Mouse (Mus musculus): ENCODE data around the gene Usp34. TPM values are rescaled to one million over a fixed set of nuclear protein-coding genes. Genes with fewer than 3 reads are reported as not detected.
A peak's percentile ranks its signal among the peaks of the same experiment; 100 is the strongest.

The Usp34 gene
- 46.5 and 48.9 TPM in 2 replicates for polyA plus RNA-seq (2014; fragmentation: Nextera tagmentation; extraction: Ambion mirVana)

- ATAC-seq (ENCODE audit: low FRiP score), result peak; percentile 55
- Histone ChIP-seq H3K4me3 (replicated peaks; ENCODE audit: low read length) (peak within 1 kb of the TSS; percentile 92), H3K4me1 (replicated peaks; ENCODE audit: control insufficient read depth, insufficient read depth, low read length) (peaks cover 21% of the 10 kb centered on the region), H3K27me3 (ENCODE audit: control insufficient read depth, insufficient read depth, low read length) (no peaks in the 10 kb centered on the region), H3K4me2 (replicated peaks) (peak within 1 kb of the TSS; percentile 61), H3K9me3 (ENCODE audit: control insufficient read depth, low read length) (no peaks in the 10 kb centered on the region), H3K9ac (peak within 1 kb of the TSS; percentile 88), H3K36me3 (replicated peaks; ENCODE audit: control insufficient read depth, insufficient read depth) (no peaks in the 10 kb centered on the region), H3K27ac (peak within 1 kb of the TSS; percentile 99)
- under 1% methylated on average over 54 of the region's 80 CpGs for WGBS
- peak; percentile 30 for DNase-seq (ENCODE audit: low spot score)
These were observed at the start of gene Usp34 for GRCm38 (mm10) chr11:23306764-23307565. TSS of gene Usp34 (plus strand) at chr11:23306895.

- DNase-seq (ENCODE audit: low spot score), result no peak
- no peak overlapping the region for H3K4me3 ChIP-seq (replicated peaks; ENCODE audit: low read length)
- peaks cover 20% of the 10 kb centered on the region for H3K36me3 ChIP-seq (replicated peaks; ENCODE audit: control insufficient read depth, insufficient read depth)
- H3K9me3 ChIP-seq (ENCODE audit: control insufficient read depth, low read length), result no peaks in the 10 kb centered on the region
- WGBS, result 97% methylated on average over 4 of the region's 4 CpGs
- no peak overlapping the region for H3K9ac ChIP-seq
- no peaks in the 10 kb centered on the region for H3K27me3 ChIP-seq (ENCODE audit: control insufficient read depth, insufficient read depth, low read length)
- peaks cover 27% of the 10 kb centered on the region for H3K4me1 ChIP-seq (replicated peaks; ENCODE audit: control insufficient read depth, insufficient read depth, low read length)
- ATAC-seq (ENCODE audit: low FRiP score), result no peak
- 0 out of 2 replicates have a peak overlapping the region, but pooled peaks have one; percentile 96 for H3K4me2 ChIP-seq (replicated peaks)
- no peak overlapping the region for H3K27ac ChIP-seq
These were observed 47.6 kb upstream of the Usp34 start for GRCm38 (mm10) chr11:23259073-23259472.

- peaks cover 23% of the 10 kb centered on the region for H3K36me3 ChIP-seq (replicated peaks; ENCODE audit: control insufficient read depth, insufficient read depth)
- H3K9ac ChIP-seq, result no peak overlapping the region
- no peak overlapping the region for H3K4me3 ChIP-seq (replicated peaks; ENCODE audit: low read length)
- H3K4me1 ChIP-seq (replicated peaks; ENCODE audit: control insufficient read depth, insufficient read depth, low read length), result peaks cover 25% of the 10 kb centered on the region
- H3K27ac ChIP-seq, result no peak overlapping the region
- H3K27me3 ChIP-seq (ENCODE audit: control insufficient read depth, insufficient read depth, low read length), result no peaks in the 10 kb centered on the region
- H3K9me3 ChIP-seq (ENCODE audit: control insufficient read depth, low read length), result no peaks in the 10 kb centered on the region
- H3K4me2 ChIP-seq (replicated peaks), result no peak overlapping the region
- 78% methylated on average over 1 of the region's 1 CpGs for WGBS
- ATAC-seq (ENCODE audit: low FRiP score) (no peak), DNase-seq (ENCODE audit: low spot score) (no peak)
These were observed 47.2 kb upstream of the Usp34 start for GRCm38 (mm10) chr11:23259481-23259880.

DNA sequence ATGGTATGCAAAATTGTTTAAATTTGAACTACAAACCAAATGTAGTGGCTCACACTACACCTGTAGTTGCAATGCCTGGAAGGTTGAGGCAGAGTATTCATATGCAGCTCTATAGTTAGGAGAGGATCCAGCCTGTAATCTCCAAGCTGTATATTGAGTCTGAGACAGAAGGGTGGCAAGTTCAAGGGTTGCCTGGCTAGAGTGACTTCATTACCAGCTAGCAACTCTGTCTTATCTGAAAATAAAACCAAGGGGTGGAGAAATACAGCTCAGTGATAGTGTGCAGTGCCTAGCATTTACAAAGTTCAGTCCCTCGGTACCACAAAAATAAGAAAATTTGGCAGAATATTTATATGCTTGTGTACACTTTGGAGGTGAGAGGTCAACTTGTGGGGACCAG, 46.5 kb upstream of the Usp34 start:
- Histone ChIP-seq H3K9me3 (ENCODE audit: control insufficient read depth, low read length) (no peaks in the 10 kb centered on the region), H3K4me1 (replicated peaks; ENCODE audit: control insufficient read depth, insufficient read depth, low read length) (peaks cover 20% of the 10 kb centered on the region), H3K9ac (no peak overlapping the region), H3K36me3 (replicated peaks; ENCODE audit: control insufficient read depth, insufficient read depth) (peaks cover 30% of the 10 kb centered on the region), H3K4me2 (replicated peaks) (no peak overlapping the region), H3K4me3 (replicated peaks; ENCODE audit: low read length) (no peak overlapping the region), H3K27me3 (ENCODE audit: control insufficient read depth, insufficient read depth, low read length) (no peaks in the 10 kb centered on the region), H3K27ac (no peak overlapping the region)
- ATAC-seq (ENCODE audit: low FRiP score) (no peak), DNase-seq (ENCODE audit: low spot score) (no peak)
- WGBS, result 90% methylated on average over 1 of the region's 1 CpGs

- Histone ChIP-seq H3K36me3 (replicated peaks; ENCODE audit: control insufficient read depth, insufficient read depth) (peaks cover 42% of the 10 kb centered on the region), H3K4me1 (replicated peaks; ENCODE audit: control insufficient read depth, insufficient read depth, low read length) (peaks cover 20% of the 10 kb centered on the region), H3K4me2 (replicated peaks) (no peak overlapping the region), H3K9me3 (ENCODE audit: control insufficient read depth, low read length) (no peaks in the 10 kb centered on the region), H3K4me3 (replicated peaks; ENCODE audit: low read length) (no peak overlapping the region), H3K9ac (no peak overlapping the region), H3K27me3 (ENCODE audit: control insufficient read depth, insufficient read depth, low read length) (no peaks in the 10 kb centered on the region), H3K27ac (no peak overlapping the region)
- WGBS, result 79% methylated on average over 3 of the region's 3 CpGs
- no peak for ATAC-seq (ENCODE audit: low FRiP score)
- no peak for DNase-seq (ENCODE audit: low spot score)
These were observed 45.2 kb upstream of the Usp34 start for GRCm38 (mm10) chr11:23261490-23261889.

GRCm38 (mm10) chr11:23264949-23265348, 41.7 kb upstream of the Usp34 start:
- ATAC-seq (ENCODE audit: low FRiP score) (no peak), DNase-seq (ENCODE audit: low spot score) (no peak)
- Histone ChIP-seq H3K9me3 (ENCODE audit: control insufficient read depth, low read length) (no peaks in the 10 kb centered on the region), H3K27me3 (ENCODE audit: control insufficient read depth, insufficient read depth, low read length) (no peaks in the 10 kb centered on the region), H3K4me1 (replicated peaks; ENCODE audit: control insufficient read depth, insufficient read depth, low read length) (peaks cover 3% of the 10 kb centered on the region; the same call in 1 of the 2 replicates), H3K4me2 (replicated peaks) (no peak overlapping the region), H3K27ac (no peak overlapping the region), H3K4me3 (replicated peaks; ENCODE audit: low read length) (no peak overlapping the region), H3K9ac (no peak overlapping the region), H3K36me3 (replicated peaks; ENCODE audit: control insufficient read depth, insufficient read depth) (peaks cover 64% of the 10 kb centered on the region)

DNA sequence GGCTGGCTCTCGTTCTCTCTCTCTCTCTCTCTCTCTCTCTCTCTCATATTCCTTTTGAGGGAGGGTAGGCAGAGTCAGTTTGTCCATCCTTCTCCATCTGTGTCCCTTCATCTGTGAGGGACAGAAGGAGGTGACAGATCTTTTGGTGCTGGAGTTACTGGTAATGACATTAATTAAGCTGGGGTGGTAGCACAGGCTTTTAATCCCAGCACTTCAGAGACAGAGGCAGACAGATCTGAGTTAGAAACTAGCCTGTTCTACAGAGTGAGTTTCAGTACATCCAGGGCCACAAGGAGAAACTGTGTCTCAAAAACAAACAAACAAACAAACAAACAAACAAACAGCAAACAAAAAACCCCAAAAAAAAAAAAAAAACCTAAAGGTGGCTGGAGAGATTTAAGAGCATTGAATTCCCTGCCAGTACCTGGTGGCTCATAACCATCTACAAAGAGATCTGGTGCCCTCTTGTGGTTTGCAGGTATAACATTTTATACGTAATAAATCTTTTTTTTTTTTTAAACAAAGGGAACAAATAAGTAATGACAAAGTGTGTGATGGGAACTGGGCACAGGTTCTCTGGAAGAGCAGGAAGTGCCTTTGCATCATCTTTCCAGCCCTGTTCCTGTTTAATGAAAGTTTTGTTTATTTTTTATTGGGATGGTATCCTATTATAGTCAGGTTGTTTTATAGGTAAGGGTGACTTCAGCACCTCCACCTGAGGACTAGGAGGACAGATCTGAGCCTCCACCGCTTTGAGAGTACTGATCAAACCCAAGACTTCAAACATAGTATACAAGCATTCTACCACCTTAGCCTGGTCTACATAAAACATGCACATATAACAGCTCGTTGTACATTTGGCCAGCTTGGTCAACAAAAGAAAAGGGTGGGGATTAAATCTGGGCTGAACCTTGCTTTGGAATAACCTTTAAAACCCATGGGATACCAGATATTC, 34.6 kb upstream of the Usp34 start:
- Histone ChIP-seq H3K36me3 (replicated peaks; ENCODE audit: control insufficient read depth, insufficient read depth) (peaks cover 86% of the 10 kb centered on the region), H3K4me2 (replicated peaks) (no peak overlapping the region), H3K9ac (no peak overlapping the region), H3K4me1 (replicated peaks; ENCODE audit: control insufficient read depth, insufficient read depth, low read length) (no peaks in the 10 kb centered on the region), H3K9me3 (ENCODE audit: control insufficient read depth, low read length) (no peaks in the 10 kb centered on the region), H3K27me3 (ENCODE audit: control insufficient read depth, insufficient read depth, low read length) (no peaks in the 10 kb centered on the region), H3K27ac (no peak overlapping the region), H3K4me3 (replicated peaks; ENCODE audit: low read length) (no peak overlapping the region)
- ATAC-seq (ENCODE audit: low FRiP score), result no peak; the same call in 1 of the 2 replicates
- DNase-seq (ENCODE audit: low spot score), result peak; percentile 70
- 76% methylated on average over 4 of the region's 4 CpGs for WGBS

DNA sequence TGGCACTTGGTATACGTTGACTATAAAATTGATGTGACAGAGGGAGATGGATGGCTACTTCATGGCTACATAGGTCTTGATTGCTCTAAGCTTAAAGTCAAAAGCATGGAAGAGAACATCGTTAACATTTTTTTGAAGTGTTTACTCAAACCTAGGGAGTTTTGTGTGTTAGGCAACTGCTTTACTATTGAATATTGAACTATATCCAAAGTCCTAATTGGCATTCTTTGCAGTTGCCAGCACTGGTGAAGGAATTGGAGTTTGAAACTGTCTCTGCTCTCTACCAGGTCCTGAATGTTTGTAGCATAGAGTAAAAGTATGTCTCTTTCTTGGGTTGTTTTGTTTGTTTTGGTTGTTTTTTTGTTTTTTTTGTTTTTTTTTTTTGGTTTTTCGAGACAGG, 30.9 kb upstream of the Usp34 start:
- 82% methylated on average over 3 of the region's 3 CpGs for WGBS
- DNase-seq (ENCODE audit: low spot score) (no peak), ATAC-seq (ENCODE audit: low FRiP score) (no peak)
- Histone ChIP-seq H3K27me3 (ENCODE audit: control insufficient read depth, insufficient read depth, low read length) (no peaks in the 10 kb centered on the region), H3K36me3 (replicated peaks; ENCODE audit: control insufficient read depth, insufficient read depth) (peaks cover 95% of the 10 kb centered on the region), H3K9me3 (ENCODE audit: control insufficient read depth, low read length) (no peaks in the 10 kb centered on the region), H3K27ac (no peak overlapping the region), H3K9ac (no peak overlapping the region), H3K4me2 (replicated peaks) (no peak overlapping the region), H3K4me3 (replicated peaks; ENCODE audit: low read length) (no peak overlapping the region), H3K4me1 (replicated peaks; ENCODE audit: control insufficient read depth, insufficient read depth, low read length) (no peaks in the 10 kb centered on the region)

- Histone ChIP-seq H3K27ac (no peak overlapping the region), H3K27me3 (ENCODE audit: control insufficient read depth, insufficient read depth, low read length) (no peaks in the 10 kb centered on the region), H3K4me2 (replicated peaks) (no peak overlapping the region), H3K4me3 (replicated peaks; ENCODE audit: low read length) (no peak overlapping the region), H3K9ac (no peak overlapping the region), H3K36me3 (replicated peaks; ENCODE audit: control insufficient read depth, insufficient read depth) (peaks cover 96% of the 10 kb centered on the region), H3K9me3 (ENCODE audit: control insufficient read depth, low read length) (no peaks in the 10 kb centered on the region), H3K4me1 (replicated peaks; ENCODE audit: control insufficient read depth, insufficient read depth, low read length) (no peaks in the 10 kb centered on the region)
- no peak for ATAC-seq (ENCODE audit: low FRiP score)
- 96% methylated on average over 4 of the region's 4 CpGs for WGBS
- DNase-seq (ENCODE audit: low spot score), result no peak
These were observed 22.2 kb upstream of the Usp34 start for GRCm38 (mm10) chr11:23284469-23284868.

Measured in hindbrain, embryonic 14.5 days (tissue).